Mouse (Mus musculus): ENCODE measurements at regions not wholly inside any gene's neighbourhood (a gene's known extent, or its start where the extent isn't known, plus 50 kb on each side); places are given as distances from the start of the nearest gene placed in this dataset.

GRCm38 (mm10) chr14:21932771-21933170, 56.6 kb downstream of the Zfp503 start:
- no peak for DNase-seq

- DNase-seq, result no peak
Observed at GRCm38 (mm10) chr14:21931944-21932343, 57.5 kb downstream of the Zfp503 start.

GRCm38 (mm10) chr14:21929048-21929447, 60.4 kb downstream of the Zfp503 start:
- no peak for DNase-seq

GRCm38 (mm10) chr14:21916671-21917070, 67.9 kb upstream of the Comtd1 start:
- no peak for DNase-seq

DNA sequence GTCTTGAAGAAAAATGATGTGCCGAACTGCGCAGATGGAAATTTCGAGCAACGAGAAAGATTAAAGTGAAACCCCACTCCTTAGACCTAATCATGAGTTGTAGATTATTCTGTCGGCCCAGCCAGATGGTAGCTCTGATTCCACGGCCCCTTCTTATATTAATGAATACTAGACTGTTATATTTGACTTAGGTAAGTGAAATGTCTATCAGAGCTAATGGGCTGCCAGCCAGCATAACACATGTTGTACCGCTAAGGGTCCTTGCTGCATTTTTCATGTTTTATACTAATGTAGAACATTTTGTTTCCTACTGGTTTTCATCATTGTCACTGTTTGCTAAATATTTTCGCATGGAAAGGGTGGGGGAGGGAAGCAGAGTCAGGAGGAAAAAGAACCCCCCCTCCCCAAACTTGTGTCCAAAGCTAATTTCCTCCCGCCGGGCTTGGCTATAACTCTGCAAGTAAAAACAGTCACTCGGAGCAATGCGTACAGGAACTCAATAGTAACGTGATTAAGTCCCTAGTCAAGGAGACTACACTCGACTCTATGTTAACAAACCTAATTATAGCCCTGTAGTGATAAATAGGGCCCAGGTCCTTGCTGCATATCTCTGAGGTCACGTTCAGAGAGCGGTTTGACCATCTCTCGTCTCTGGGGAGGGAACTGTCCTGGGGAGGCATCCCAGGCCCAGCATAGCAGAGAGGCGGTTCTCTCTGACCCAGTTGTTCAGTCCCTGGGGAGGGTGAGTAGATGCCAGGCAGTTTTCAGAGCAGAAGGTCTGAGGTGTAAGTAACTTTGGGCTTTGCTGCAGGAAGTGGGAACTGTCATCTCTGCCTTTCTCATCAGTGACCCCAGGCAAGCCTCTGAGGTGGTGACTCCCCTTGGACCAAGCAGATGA, 56.0 kb upstream of the Comtd1 start:
- peak; percentile 15 for DNase-seq

- peak; percentile 62 for DNase-seq
Observed at GRCm38 (mm10) chr14:21903562-21904497, 55.1 kb upstream of the Comtd1 start.

DNA sequence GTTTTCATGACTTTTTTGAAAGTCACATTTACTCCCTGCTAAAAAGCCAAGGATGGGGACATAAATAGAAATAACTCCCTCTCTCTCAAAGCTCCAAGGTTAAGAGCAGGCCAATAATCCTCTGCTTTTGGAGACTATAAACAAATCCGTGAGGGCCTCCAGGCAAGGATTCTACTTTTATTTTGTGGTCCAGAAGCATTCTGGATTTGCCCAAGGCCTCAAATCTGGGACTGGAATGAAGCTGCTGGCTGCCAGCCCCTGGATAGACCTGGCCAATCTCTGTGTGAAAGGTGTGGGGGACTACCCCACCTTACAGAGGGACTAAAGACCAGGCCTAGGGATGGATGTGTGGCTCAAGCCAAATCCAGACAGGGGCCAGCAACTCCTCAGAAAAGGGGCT, 54.1 kb upstream of the Comtd1 start:
- no peak for DNase-seq

DNA sequence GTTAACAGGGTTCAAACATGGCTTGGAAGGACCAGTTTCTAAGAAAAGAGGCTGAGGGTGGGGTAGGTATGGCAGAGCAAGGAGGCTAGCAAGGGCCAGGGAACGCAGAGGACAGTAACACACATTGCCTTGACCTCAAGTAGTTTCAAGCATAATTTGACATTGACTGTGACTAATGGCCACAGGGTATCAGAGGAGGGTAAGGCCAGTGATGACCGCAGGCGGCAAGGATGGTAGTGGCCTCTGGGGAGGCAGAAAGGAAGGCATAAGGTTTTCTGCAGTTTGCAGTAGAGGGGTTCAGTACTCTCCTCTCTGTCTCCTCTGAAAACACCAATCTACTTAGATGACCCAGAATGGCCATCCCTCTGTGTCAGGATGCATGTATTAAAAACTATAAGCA, 53.7 kb upstream of the Comtd1 start:
- DNase-seq, result no peak

DNA sequence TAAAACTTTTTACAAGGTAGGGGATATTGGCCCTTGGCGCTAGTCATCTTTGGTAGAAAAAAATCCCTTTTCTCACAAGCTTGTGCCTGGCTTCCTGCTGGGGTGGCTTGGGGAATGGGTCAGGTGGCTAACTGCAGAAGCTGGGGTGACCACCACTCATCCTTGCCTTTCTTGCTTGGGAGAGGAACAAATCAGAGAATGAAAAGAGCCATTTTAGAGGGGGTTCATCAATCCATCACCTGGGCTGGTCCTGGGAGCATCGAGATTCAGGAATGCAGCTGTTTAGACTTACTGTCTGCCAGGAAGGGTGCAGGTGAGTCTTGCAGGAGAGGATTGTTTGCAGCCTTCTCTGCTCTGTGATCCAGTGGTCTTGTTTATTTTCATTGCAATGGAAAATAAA, 52.2 kb upstream of the Comtd1 start:
- no peak for DNase-seq

DNA sequence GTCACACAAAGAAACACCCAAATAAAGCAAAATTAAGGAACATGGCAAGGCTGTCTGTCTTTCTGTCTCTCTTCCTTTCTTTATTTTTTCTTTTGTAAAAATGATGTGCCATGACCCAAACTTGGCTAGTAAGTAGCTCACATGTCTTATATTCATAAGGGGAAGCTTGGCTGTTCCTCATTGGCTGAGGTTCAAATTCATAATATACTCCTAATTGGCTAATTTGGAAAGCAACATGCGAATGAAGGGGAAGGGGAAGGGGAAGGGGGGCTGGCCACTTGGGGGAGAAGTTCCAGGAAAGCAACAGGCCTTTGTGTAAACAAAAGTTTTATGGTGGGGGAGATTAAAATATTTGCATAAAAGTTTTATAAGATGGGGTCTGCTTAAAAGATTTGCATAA, 51.7 kb upstream of the Comtd1 start:
- peak; percentile 5 for DNase-seq

Data from retina, postnatal 1 day (tissue).